Mouse (Mus musculus) E14TG2a.4 (cell line): ENCODE results near the gene Dolpp1.

ENCODE experiments used
- CTCF ChIP-seq: conservative IDR thresholded peaks from 2 replicates; pipeline ENCODE4 v1.5.1; 2014; ENCODE audit warnings: low read length
- NANOG ChIP-seq: IDR thresholded peaks from 2 replicates; pipeline ENCODE4 v1.6.1; 2014; ENCODE audit warnings: borderline replicate concordance, low read length, mixed read lengths
- POU5F1 ChIP-seq: IDR thresholded peaks from 2 replicates; pipeline ENCODE4 v1.6.1; 2014; ENCODE audit warnings: low read length, borderline replicate concordance

- TF ChIP-seq CTCF (no peak), POU5F1 (no peak), NANOG (no peak)
These were observed 10.7 kb upstream of the Dolpp1 start for GRCm38 (mm10) chr2:30381377-30381725.
